Mouse (Mus musculus): ENCODE results near the gene Mecom.
"Not testable (repeated sequence)": the region's sequence is repeated elsewhere in the genome, so short reads cannot be mapped to it uniquely, and the experiment has no call there.

Mecom gene

GRCm38 (mm10) chr3:30436561-30436960, 111.2 kb downstream of the Mecom start:
- no peak for DNase-seq

DNA sequence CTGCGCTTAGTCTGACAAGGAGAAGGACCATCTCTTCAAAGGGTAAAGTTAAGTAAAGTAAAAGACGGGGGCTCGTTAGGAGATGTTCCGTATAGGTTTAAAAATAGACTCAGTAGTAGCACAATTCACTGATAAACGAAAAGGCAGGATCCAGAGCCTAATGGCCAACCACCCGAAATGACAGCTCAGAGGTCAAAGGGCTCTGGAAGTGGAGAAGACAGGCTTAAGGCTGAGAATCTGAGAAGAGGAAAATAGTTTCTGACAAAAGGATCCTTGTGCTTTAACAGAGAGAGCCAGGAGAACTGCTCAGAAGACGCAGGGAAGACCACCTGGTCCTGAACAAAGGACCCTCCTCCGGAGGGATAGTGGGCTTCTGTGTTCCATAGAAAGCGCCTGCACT, 111.7 kb downstream of the Mecom start:
- DNase-seq = no peak

- no peak for DNase-seq
Measured at GRCm38 (mm10) chr3:30428877-30429276, 118.9 kb downstream of the Mecom start.

GRCm38 (mm10) chr3:30424036-30424435, 123.8 kb downstream of the Mecom start:
- no peak for DNase-seq

- not testable (repeated sequence) for DNase-seq
Measured at GRCm38 (mm10) chr3:30421948-30422347, 125.9 kb downstream of the Mecom start.

DNA sequence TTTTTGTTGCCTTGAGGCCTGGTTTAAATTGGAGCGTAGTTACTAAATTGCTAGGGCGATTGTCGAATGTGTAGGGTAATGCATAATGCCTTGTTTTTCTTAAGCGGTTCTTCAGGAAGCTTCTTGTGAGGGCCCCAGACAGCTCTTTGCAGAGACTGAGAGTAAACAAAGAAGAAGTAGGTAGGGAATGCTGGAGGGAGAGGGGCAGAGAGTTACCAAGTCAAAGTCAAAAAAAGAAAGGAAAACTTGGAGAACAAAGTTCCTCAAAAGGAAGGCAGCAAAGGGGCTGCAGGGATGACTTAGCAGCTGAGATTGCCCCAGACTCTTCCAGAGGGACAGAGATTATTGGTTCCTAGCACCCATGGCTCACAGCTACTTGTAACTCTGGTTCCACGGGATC, 126.9 kb downstream of the Mecom start:
- DNase-seq = no peak

DNA sequence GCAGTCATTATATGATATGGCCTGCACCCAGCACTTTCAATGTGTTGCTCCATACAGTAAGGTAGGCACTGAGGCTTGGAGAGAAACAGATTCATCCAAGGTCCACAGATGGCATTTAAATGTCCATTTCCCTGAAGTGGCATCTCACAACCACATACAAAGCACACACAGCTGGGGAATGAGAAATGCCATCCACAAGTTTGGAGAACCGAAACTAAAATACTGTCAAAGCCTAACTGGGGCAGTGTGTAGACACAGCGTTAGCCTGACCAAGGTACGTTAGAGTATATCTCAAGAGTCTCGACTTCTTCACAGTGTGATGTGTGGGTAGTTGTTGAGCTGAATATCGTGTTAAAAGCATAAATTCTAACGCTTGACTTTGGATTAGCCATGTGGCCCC, 133.6 kb downstream of the Mecom start:
- DNase-seq = no peak

DNA sequence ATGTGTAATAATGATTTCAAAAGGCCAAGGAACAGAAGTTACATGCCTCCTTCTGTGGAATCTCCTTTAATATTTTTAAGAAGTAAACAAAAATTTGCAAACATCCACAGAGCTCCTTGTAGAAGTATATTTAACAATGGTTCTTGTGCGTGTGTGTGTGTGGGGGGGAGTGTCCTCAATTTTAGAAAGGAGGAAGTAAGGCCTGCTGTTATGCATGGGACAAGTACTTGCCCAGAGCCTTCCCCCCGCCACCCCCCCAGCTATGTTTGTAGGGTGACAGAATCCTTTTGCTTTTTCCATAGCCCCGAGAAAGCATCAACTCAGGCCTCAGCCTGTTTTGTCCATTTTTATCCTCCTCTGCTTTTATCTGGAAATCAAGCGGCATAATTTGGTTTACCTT, 137.0 kb downstream of the Mecom start:
- no peak for DNase-seq

GRCm38 (mm10) chr3:30404821-30405220, 143.0 kb downstream of the Mecom start:
- no peak for DNase-seq

GRCm38 (mm10) chr3:30398911-30399310, 148.9 kb downstream of the Mecom start:
- DNase-seq = no peak

- DNase-seq = no peak
Measured at GRCm38 (mm10) chr3:30394911-30395310, 152.9 kb downstream of the Mecom start.

- no peak for DNase-seq
Measured at GRCm38 (mm10) chr3:30392662-30393061, 155.1 kb downstream of the Mecom start.

DNA sequence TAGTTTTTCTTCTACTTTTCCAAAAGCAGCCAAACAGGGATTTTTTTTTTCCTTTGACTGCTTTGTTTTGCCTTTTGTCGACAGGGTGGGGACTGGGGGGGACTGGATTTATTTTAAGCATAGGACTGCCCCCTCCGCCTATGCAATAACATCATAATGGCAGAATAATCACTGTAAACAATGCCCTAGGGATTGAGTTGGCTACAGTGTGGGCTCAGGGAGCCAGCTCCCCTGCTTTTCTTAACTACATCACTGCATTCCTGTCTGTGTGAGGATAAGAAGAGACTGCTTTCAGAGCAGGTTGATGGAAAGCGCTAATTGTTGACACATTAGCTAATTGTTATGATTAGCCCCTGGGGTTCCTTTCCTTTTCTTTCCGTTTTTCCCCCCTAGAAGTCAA, 155.6 kb downstream of the Mecom start:
- no peak for DNase-seq

GRCm38 (mm10) chr3:30390346-30390745, 157.5 kb downstream of the Mecom start:
- DNase-seq = no peak

- DNase-seq = no peak
Measured at GRCm38 (mm10) chr3:30380273-30380672, 167.5 kb downstream of the Mecom start.

DNA sequence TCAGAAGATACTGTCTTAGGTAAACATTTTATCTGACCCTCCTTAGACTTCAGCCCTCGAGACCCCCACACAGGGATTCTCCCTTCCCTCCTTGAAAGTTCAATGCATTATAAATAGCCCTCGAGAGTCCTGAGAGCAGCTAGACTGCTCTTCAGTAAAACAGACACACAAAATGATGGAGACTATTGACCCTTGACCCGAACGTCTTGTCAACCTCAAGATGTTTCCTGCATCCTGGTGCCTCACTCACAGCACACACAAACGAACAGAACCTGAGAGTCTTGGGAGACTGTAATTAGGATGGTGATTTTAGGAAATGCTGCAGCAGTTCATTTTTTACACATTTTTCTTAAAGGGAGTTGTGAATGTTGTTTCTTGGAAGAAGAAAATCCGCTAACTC, 168.5 kb downstream of the Mecom start:
- no peak for DNase-seq

GRCm38 (mm10) chr3:30371472-30371871, 176.3 kb downstream of the Mecom start:
- DNase-seq = no peak

DNA sequence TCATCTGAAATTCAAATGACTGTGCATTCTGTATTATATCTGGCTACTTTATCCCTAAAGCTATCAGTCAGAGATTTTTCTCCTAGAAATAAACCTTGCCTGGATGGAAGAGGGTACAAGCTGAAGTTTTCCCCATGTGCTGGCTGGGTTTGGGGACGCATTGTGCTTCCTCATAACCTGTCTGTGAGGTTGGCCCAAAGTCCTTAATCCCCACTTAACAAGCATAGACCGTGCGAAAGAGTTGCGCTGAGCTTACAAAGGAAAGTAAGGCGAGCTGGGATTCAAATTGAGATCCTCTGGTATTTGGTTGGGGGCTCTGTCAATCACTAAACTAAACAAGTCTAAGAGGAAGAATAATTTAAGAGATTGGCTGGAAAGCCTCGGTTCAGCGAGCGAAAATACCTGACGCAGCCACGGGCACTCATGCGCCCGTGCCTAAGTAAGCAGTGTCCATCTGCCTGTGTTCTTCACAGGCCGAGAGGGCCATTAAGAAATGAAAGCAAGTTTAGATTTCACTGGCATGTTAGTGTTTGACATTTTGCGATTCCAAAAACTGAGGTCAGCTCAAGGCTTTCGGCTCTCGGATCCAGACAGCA, 176.8 kb downstream of the Mecom start:
- no peak for DNase-seq

DNA sequence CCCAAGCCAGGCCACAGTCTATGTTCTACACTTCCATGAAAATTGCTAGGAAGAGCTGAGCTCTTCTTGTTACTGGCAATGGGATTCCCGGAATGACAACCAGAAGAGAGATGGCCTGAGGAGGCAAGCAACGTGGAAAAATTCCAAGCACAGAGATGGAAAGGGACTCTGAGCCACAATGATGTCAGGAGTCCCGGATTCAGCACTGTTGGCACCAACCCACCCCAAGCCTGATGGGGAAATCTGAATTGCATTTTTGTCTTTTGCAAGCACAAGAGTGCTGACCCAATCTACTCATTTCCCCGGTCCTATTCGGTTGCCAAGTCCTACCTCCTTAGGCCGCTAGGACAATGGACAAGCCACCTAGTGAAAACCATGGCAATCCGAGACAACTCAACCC, 181.2 kb downstream of the Mecom start:
- DNase-seq = no peak

DNA sequence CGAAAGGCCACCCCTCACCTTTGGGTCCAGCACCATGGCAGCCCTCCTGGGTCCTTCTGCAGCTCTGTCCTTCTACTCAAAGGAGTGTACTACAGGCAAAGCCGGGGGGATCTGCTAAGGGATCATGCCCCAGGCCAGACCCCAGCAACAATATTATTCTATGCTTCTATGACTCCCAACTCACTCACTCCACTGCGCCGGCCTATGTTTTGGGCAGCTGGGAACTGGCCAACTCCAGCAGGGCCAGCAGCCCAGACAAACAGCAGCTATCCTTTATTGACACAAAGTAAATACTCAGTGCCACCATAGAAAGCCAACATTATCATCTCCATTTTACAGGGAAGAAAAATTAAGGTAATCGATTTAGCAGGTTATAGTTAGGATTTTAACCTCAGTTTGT, 186.6 kb downstream of the Mecom start:
- DNase-seq = no peak

- DNase-seq = no peak
Measured at GRCm38 (mm10) chr3:30353878-30354727, 193.7 kb downstream of the Mecom start.

DNA sequence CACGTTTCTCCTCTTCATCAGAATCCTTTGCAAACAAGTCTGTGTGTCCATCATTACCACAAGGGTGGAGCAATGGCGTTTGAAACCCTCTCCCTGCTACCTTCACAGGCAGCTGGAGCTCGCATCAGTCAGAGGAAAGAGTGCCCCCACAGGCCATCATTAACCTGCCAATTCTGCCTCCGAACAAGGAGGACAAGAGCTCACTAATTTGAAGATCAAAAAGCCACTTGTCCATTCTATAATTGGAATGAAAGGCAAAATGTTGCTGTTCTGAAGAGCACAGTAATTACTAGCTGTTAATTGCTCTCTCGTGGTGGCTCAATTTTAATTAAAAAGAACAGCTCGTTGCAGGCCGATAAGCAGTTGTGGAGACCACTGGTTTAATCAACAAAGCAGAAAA, 198.5 kb downstream of the Mecom start:
- DNase-seq = no peak

- no peak for DNase-seq
Measured at GRCm38 (mm10) chr3:30344151-30344550, 203.7 kb downstream of the Mecom start.

DNA sequence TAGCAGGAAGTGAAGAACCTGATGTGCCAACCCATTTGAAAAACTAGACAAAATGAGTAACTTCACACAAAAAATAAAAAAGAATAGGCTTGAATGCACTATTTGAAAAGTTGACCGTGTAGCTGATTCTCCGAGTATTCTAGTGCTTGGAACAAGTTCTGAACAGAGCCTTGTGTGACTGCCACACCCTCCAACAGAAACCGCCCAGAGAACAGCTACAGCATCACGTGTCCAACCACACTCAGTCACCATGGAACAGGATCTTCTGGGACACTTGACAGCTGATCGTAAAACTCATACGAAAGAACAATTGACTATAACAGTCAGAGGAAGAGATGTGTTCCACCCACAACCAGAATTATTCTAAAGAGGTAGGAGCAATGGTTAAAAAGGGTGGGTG, 215.5 kb downstream of the Mecom start:
- DNase-seq = no peak

GRCm38 (mm10) chr3:30330476-30330875, 217.3 kb downstream of the Mecom start:
- no peak for DNase-seq
